Comparison of ENCODE assay signal across 10 mouse cellular contexts in genomic region chr8:115618049-115618760, GRCm38 (mm10).
DNase-seq lines count a peak whose midpoint lies in the region; ATAC-seq lines count a peak whose summit lies in the region.
"Had no signal": no experiment of that assay in that cellular context is flagged by ENCODE, and none has a peak within 500 bp of the region (broad histone marks: within the 10 kb centered on the region; RNA-seq: fewer than 3 reads in every experiment).

No protein-coding gene starts in this region.

- WGBS in macrophage (ENCODE audit: missing documents), result 5% methylated on average over 11 of the region's 13 CpGs
- WGBS in intestine, embryonic 15.5 days, result 74% methylated on average over 13 of the region's 13 CpGs

- no peak overlapping the region for H3K4me2 ChIP-seq in intestine, embryonic 15.5 days (replicated peaks)
- H3K4me2 ChIP-seq: heart, embryonic 13.5 days; limb, embryonic 15.5 days had no signal

- H3K27me3 ChIP-seq in intestine, embryonic 15.5 days (replicated peaks), result no peaks in the 10 kb centered on the region
- H3K27me3 ChIP-seq: heart, embryonic 13.5 days had no signal

- no peak overlapping the region for H3K9ac ChIP-seq in intestine, embryonic 15.5 days
- H3K9ac ChIP-seq: heart, embryonic 13.5 days; limb, embryonic 15.5 days had no signal

- no peaks in the 10 kb centered on the region for H3K4me1 ChIP-seq in intestine, embryonic 15.5 days (replicated peaks)
- H3K4me1 ChIP-seq: heart, embryonic 13.5 days; limb, embryonic 15.5 days had no signal

- DNase-seq in layer of hippocampus, adult 9-10 months (ENCODE audit: low spot score), result peak; percentile 9
- DNase-seq in layer of hippocampus, adult 18-20 months (ENCODE audit: low spot score in 2 of 2), result no peak
- DNase-seq in adrenal gland, postnatal 36 days, result peak; percentile 36 to 44
- DNase-seq in induced T-regulatory cell, adult 2 months (ENCODE audit: low read depth), result peak; percentile 88
- no peak for DNase-seq in c-Kit-positive CD71-positive TER-119-positive erythroid progenitor cells, embryonic 14.5 days (ENCODE audit: low spot score)
- no peak for DNase-seq in yolk sac, embryonic 10.5 days (ENCODE audit: low spot score)

- ATAC-seq in intestine, embryonic 15.5 days, result no peak

- H3K4me3 ChIP-seq in macrophage (ENCODE audit: inconsistent target), result no peak overlapping the region
- no peak overlapping the region for H3K4me3 ChIP-seq in intestine, embryonic 15.5 days (replicated peaks)
- H3K4me3 ChIP-seq: heart, embryonic 13.5 days; limb, embryonic 15.5 days had no signal

- H3K9me3 ChIP-seq in intestine, embryonic 15.5 days, result no peaks in the 10 kb centered on the region
- H3K9me3 ChIP-seq: heart, embryonic 13.5 days; limb, embryonic 15.5 days had no signal

- H3K79me2 ChIP-seq in macrophage (ENCODE audit: inconsistent target), result no peaks in the 10 kb centered on the region

- peak overlapping the region; percentile 81 for H3K27ac ChIP-seq in macrophage
- H3K27ac ChIP-seq in intestine, embryonic 15.5 days, result no peak overlapping the region
- H3K27ac ChIP-seq: heart, embryonic 13.5 days; limb, embryonic 15.5 days had no signal

- H3K36me3 ChIP-seq in macrophage (ENCODE audit: inconsistent target), result no peaks in the 10 kb centered on the region
- no peaks in the 10 kb centered on the region for H3K36me3 ChIP-seq in intestine, embryonic 15.5 days
- H3K36me3 ChIP-seq: heart, embryonic 13.5 days; limb, embryonic 15.5 days had no signal

Comparison
In these comparisons a context has a peak if more than half of its experiments do, and no peak if none do; other contexts are left out.
1. DNase-seq: peak in layer of hippocampus, adult 9-10 months (single experiment), adrenal gland, postnatal 36 days (2 of 2) and induced T-regulatory cell, adult 2 months (single experiment); none in layer of hippocampus, adult 18-20 months (0 of 2), c-Kit-positive CD71-positive TER-119-positive erythroid progenitor cells, embryonic 14.5 days (single experiment) and yolk sac, embryonic 10.5 days (single experiment).